Mouse (Mus musculus) kidney, adult 2 months (tissue): ENCODE results near the gene Sigmar1. TPM values are rescaled to one million over a fixed set of nuclear protein-coding genes. Genes with fewer than 3 reads are reported as not detected.
"Not testable (repeated sequence)": the region's sequence is repeated elsewhere in the genome, so short reads cannot be mapped to it uniquely, and the experiment has no call there.

Experiments
- DNase-seq: peaks from one replicate; pipeline ENCODE4 v3.0.0; 2021
- H3K27ac ChIP-seq: fragments of 200-500 bp; 2 replicates; pipeline ENCODE4 v1.5.1; 2012; ENCODE audit warnings: low read depth, low read length, control low read depth, inconsistent platforms; ENCODE audit not compliant: insufficient read depth
- H3K27me3 ChIP-seq: fragments of 200-500 bp; replicated peaks from 2 replicates; pipeline ENCODE4 v1.6.1; 2012; ENCODE audit warnings: mild to moderate bottlenecking, moderate library complexity, low read length, inconsistent platforms; ENCODE audit not compliant: control insufficient read depth, insufficient read depth
- H3K36me3 ChIP-seq: fragments of 200-500 bp; 2 replicates; pipeline ENCODE4 v1.6.1; 2012; ENCODE audit warnings: mild to moderate bottlenecking, moderate library complexity, low read length, inconsistent platforms; ENCODE audit not compliant: control insufficient read depth, insufficient read depth
- H3K4me1 ChIP-seq: fragments of 200-500 bp; 2 replicates; pipeline ENCODE4 v1.6.1; 2011; ENCODE audit warnings: low read length; ENCODE audit not compliant: control insufficient read depth, insufficient read depth
- H3K4me3 ChIP-seq: fragments of 200-500 bp; 2 replicates; pipeline ENCODE4 v1.5.1; 2011; ENCODE audit warnings: mild to moderate bottlenecking, low read depth, low read length, control low read depth; ENCODE audit not compliant: insufficient read depth
- CTCF ChIP-seq: fragments of 200-500 bp; conservative IDR thresholded peaks from 2 replicates; pipeline ENCODE4 v1.5.1; 2011; ENCODE audit warnings: low read depth, mild to moderate bottlenecking, control low read depth, low read length, moderate library complexity, mixed read lengths; ENCODE audit not compliant: insufficient read depth, insufficient read length
- POLR2A ChIP-seq: fragments of 200-500 bp; IDR thresholded peaks from one replicate; pipeline ENCODE4 v1.6.1; 2011; ENCODE audit warnings: low read depth, low read length, control low read depth
- WGBS: fragments of 180-500 bp; shearing (Covaris S2); methylation state at CpG from one replicate; pipeline ENCODE4 v1.1.7; 2018; 5-methylcytosine and 5-hydroxymethylcytosine counted together
- polyA plus RNA-seq: library from polyadenylated mRNA; depleted of rRNA; stranded (reverse); fragments of >200 nt; gene quantifications from 2 replicates; pipeline ENCODE4 v1.2.3, GENCODE M21; 2012; rRNA removed

Gene Sigmar1
- polyA plus RNA-seq: 60.6 and 69.7 TPM in 2 replicates

DNA sequence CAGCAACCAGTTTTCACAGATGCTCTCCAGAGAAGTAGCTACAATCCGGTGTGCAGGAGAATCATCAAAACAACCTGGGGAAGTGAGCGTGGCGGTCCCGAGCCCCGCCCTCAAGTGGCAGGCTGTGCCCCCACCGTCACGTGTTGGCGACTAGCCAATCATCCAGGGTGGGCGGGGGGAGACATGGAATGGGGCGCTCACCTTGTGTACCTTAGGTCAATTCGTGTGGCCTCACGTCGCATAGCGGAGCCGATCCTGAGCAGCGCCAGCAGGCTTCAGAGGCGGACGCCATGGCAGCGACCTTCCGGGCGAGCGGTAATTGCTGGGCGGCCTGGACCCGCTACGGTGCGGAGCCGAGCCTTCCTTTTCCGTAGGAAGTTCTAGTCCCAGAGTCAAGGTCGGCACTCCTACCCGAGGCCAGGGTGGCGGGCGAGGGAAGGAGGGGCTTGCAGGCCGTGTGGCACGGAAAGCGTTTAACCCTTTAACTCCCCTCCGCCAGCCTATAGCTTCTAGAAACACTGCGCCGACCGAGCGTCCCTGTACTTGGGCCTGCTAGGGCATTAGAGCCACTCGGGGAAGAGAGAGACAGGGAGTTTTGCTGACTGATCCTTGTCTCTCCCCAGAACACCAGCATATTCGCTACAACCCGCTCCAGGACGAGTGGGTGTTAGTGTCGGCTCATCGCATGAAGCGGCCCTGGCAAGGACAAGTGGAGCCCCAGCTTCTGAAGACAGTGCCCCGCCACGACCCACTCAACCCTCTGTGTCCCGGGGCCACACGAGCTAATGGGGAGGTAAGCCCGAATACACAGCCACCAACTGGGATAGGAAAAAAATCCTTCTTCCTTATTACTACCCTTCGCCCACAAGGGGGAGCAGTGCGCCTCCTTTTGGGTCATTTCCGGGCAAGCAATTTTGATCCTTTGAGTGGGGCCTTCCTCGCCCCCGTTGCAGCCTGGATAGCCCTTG, at the start of gene Sigmar1:
TSS of gene Sigmar1 (minus strand) at position 820 of the 968 bp plus-strand sequence.
- no peaks in the 10 kb centered on the region; the same call in 1 of the 2 replicates for H3K36me3 ChIP-seq
- peak; percentile 94 for DNase-seq
- H3K4me3 ChIP-seq: peak within 1 kb of the TSS; percentile 78
- peak within 1 kb of the TSS; percentile 98 for H3K27ac ChIP-seq
- under 1% methylated on average over 57 of the region's 57 CpGs for WGBS
- H3K27me3 ChIP-seq: no peaks in the 10 kb centered on the region
- H3K4me1 ChIP-seq: peaks cover 21% of the 10 kb centered on the region; the same call in 1 of the 2 replicates
- TF ChIP-seq CTCF: peak; percentile 86
- TF ChIP-seq POLR2A: peak; percentile 51

DNA sequence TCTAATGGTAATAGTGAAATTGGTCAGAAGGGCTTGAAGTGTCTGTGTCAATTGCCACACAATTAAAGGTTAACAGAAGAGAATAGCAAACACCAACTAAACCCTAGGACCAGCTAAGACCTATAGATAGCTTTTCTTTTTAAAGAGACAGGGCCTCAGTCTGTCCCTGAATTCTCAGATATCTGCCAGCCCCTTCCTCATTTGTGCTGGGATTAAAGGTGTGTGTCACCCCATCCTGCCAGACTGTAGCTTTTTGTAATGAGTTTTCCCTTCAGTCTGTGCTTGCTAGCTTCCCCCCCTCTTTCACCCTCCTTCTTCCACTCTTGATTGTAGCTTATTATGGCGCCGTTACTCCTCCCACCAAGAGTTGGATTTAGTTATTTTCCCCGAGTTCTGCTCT, 27.2 kb upstream of the Sigmar1 start:
- WGBS: 47% methylated on average over 3 of the region's 3 CpGs
- not testable (repeated sequence) for H3K27ac ChIP-seq, H3K36me3 ChIP-seq, H3K4me1 ChIP-seq, H3K27me3 ChIP-seq, DNase-seq, H3K4me3 ChIP-seq

DNA sequence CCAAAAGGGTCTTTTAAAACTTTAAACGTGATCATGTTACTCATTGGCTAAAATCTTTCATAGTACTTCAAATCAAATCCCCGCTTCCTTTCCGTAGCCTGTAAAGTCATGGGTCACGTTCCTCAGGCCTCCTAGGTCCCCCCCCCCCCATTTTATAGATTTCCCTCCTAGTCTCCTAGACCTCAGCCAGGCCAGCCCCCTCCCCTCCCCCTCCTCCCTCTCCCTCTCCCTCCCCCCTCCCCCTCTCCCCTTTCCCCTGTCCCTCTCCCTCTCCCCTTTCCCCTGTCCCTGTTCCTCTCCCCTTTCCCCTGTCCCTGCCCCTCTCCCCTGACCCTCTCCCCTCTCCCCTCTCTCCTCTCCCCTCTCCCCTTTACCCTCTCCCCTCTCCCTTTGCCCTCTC, 26.8 kb upstream of the Sigmar1 start:
- DNase-seq, H3K4me3 ChIP-seq, H3K27ac ChIP-seq, H3K27me3 ChIP-seq, H3K4me1 ChIP-seq, H3K36me3 ChIP-seq: not testable (repeated sequence)
- WGBS: 51% methylated on average over 4 of the region's 4 CpGs

DNA sequence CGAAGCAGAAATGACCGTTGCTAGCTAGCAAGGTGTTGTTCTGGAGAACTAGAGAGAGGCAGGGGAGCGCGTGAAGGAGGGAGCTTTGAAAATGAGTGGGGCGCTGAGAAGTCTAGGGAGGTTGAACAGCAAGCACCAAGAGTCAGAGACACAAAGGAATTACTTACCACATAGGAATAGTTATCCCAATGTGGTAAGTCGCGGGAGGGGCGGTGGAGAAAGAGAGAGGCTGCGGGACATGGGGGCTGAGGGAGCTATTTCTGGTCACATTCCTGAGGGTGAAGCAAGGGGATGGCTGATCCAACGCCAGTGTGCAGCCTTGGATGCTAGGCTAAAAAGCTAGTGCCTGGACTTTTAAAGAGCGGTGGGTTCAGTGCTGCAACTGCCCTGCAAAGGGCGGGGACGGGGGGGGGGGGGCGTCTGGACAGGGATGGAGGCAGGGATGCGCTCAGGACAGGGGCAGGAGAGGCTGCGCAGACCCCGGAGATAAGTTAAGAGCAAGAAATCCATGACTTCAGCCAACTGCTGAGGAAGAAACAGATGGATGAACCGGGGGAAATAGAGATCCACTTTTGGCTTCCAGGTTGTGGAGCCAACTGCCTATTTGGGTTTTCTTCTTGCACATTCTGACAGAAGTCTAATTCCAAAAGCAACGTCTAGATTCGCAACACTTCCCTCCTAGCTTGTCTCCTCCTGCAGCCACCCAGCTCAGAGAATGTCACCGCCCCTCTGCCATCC, 26.0 kb upstream of the Sigmar1 start:
- not testable (repeated sequence) for H3K4me1 ChIP-seq, H3K4me3 ChIP-seq, H3K27ac ChIP-seq, H3K27me3 ChIP-seq, DNase-seq, H3K36me3 ChIP-seq
- 26% methylated on average over 18 of the region's 21 CpGs for WGBS

DNA sequence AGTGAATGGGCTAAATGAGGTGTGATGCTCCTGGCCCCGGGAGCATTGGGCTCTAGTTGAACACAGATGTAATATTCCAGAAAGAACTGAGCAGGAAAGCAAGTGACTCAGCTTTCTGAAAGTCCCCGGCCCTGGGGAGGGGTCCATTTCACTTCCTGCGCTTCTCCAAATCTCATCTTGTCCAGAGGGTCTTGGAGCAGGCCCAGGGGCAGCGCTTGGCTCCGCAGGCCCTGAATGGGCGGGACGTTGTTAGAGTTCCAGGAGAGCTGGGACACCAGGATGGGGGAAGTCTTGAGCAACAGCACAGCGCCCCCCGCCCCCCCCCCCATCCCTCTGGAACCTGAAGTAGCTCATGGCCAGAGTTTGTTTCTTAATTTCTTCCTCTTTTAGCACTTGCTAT, 25.3 kb upstream of the Sigmar1 start:
- 53% methylated on average over 9 of the region's 9 CpGs for WGBS
- not testable (repeated sequence) for H3K36me3 ChIP-seq, H3K4me3 ChIP-seq, H3K27me3 ChIP-seq, H3K27ac ChIP-seq, DNase-seq, H3K4me1 ChIP-seq

DNA sequence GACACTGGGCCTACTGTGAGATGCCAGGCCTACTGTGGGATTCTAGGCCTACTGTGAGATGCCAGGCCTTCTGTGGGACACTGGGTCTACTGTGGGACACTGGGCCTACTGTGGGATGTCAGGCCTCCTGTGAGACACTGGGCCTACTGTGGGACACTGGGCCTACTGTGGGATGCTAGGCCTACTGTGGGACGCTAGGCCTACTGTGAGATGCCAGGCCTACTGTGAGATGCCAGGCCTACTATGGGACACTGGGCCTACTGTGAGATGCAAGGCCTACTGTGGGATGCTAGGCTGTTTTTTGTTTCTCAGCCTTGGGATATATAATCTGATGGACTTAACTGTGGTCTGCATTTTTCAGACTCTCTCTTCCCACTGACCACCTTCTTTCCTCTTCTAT, 19.9 kb upstream of the Sigmar1 start:
- H3K4me1 ChIP-seq, DNase-seq, H3K27me3 ChIP-seq, H3K27ac ChIP-seq, H3K4me3 ChIP-seq, H3K36me3 ChIP-seq: not testable (repeated sequence)
- WGBS: 94% methylated on average over 1 of the region's 1 CpGs

DNA sequence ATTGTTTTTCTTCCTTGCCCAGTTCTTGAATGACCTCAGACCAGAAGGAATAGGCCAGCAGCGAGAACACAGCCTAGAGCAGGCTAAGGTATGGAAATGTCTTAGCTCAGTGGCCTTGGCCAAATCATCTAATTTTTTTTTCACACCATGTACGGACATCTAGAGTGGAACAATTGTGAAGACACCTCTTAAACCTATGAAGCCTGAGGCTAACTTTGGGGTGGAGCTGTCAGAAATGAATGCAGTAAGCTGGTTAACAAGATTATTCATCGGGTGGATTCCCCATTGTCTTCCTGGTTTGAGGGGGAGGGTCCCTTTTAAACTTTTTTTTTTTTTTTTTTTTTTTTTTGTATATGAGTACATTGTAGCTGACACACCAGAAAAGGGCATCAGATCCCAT, 18.5 kb upstream of the Sigmar1 start:
- not testable (repeated sequence) for DNase-seq, H3K4me3 ChIP-seq, H3K4me1 ChIP-seq, H3K36me3 ChIP-seq, H3K27me3 ChIP-seq
- WGBS: 71% methylated on average over 3 of the region's 3 CpGs
- H3K27ac ChIP-seq: peak overlapping the region; percentile 65; the same call in 1 of the 2 replicates

DNA sequence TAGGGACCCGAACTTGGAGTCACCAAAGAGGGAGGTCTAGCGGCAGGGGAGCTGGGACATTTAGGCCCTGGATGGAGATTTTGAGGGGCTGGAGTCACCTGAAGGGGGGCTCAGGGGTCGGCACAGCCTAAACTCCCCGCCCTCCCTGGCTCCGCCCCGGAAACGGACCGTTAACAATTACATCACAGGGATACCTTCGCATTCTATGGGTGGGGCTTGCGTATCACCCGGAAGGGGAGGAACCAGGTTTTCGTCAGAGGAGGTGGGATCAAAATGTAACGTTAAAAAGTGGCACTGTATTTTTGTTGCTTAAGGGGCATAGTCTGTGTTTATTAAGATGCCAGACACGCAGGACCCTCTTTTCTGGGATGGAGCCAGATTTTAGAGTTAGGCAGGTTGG, 18.0 kb upstream of the Sigmar1 start, which contains the start of gene Ccl27a:
TSS of gene Ccl27a (minus strand) at position 246 of the 400 bp plus-strand sequence.
- peak; percentile 94 for DNase-seq
- not testable (repeated sequence) for H3K27me3 ChIP-seq, H3K36me3 ChIP-seq, H3K4me1 ChIP-seq
- 4% methylated on average over 12 of the region's 14 CpGs for WGBS
- Histone ChIP-seq H3K4me3 (peak within 1 kb of the TSS; percentile 66), H3K27ac (peak within 1 kb of the TSS; percentile 86)

DNA sequence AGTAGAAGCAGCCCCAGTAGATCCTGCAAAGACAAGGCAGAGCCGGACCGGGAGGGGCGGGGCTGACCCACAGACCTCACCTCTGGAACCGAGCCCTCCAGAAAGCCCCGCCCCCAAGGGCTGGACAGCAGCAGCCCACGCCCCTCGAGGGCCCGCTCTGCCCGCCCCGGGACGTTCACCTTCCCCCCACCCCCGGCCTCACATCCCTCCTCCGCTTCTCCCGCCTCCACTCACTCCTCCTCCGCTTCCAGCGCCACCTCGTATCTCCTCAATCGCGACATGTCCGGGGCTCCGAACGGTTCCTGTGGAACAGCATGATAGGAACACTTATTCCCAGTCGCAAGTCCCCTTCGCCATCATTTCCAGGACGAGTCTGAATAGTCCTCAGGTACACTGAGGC, 17.5 kb upstream of the Sigmar1 start:
- Histone ChIP-seq H3K27ac (peak overlapping the region; percentile 86), H3K4me3 (peak overlapping the region; percentile 66)
- H3K4me1 ChIP-seq, H3K36me3 ChIP-seq, H3K27me3 ChIP-seq: not testable (repeated sequence)
- WGBS: 0% methylated on average over 18 of the region's 25 CpGs
- DNase-seq: peak; percentile 91

DNA sequence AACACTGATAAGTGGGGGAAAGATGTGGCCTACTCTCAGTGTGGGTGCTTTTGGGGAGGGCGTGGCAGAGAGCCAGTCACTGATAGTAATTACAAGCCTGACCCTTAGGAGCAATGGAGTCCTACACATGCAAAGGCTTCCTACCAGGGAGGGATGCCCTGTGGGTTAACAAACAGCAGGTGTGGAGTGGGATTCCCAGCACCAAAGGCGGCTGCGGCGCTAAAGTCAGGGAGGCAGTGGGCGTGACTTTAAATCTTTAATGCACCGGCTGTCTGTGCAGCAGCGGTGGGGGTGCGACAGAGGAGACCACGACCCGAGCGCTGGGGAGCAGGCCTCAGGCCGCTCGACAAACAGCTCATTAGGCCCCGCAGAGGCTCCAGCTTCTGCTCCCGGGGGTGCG, 17.0 kb upstream of the Sigmar1 start:
- 8% methylated on average over 7 of the region's 16 CpGs for WGBS
- not testable (repeated sequence) for H3K27me3 ChIP-seq, H3K4me1 ChIP-seq, DNase-seq, H3K36me3 ChIP-seq, H3K27ac ChIP-seq
- H3K4me3 ChIP-seq: peak overlapping the region; percentile 42

DNA sequence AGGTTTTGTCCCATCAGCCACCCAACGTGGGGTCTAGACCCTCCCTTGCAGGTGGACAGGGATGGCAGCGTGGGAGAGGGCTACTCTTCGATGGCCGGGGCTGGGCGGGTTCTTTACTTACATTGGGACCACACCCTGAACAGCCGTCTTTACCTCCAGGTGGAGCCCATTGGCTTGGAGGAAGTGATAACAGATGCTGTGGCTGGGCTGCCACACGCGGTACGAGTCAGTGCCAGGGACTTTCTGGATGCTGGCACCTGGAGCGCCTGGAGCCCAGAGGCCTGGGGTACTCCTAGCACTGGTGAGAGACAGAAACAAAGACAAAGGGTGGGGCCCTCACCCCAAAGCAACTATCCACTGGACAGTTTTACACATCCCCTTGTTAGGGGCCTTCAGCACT, 11.3 kb upstream of the Sigmar1 start:
- not testable (repeated sequence) for H3K27ac ChIP-seq, H3K4me3 ChIP-seq, H3K27me3 ChIP-seq, H3K4me1 ChIP-seq, H3K36me3 ChIP-seq, DNase-seq
- 83% methylated on average over 10 of the region's 10 CpGs for WGBS
